Mouse (Mus musculus) gastrocnemius, adult 8-10 months (tissue): ENCODE measurements around the gene Shoc2. TPM values are rescaled to one million over a fixed set of nuclear protein-coding genes. Genes with fewer than 3 reads are reported as not detected.

Experiments used
- DNase-seq, 2 experiments: peaks; one replicate each; pipeline ENCODE4 v3.0.0; 2022; ENCODE audit warnings: low spot score in 2 of 2
- total RNA-seq, 4 experiments: library from RNA; stranded (reverse); gene quantifications; 2 replicates each; pipeline ENCODE4 v1.2.4; 2022

Shoc2 gene
- total RNA-seq, 4 experiments from 2014 or later = 21.7 to 31.6 (median 23.4) TPM

DNA sequence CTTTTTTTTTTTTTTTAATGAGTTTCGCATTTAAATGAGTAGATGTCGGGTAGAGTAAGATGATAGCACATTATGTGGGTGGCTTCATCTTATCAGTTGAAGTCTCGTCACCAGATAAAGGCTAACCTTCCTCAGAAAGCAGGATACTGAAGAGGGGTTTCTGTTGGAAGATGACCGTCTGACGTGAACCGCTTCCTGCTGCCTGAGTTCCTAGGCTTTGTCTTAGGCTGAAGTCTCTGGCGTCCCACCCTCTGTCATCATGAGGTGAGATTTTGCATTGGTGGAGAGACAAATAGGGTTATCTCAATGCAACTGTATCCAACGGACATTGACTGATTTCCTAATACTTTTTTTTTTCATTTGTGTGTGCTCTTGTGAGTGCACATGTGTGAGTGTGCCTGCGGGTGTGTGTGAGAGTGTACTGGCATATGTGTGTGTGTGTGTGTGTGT lies 137.6 kb downstream of the Shoc2 start:
- DNase-seq = no peak

Other genes with a start within 250 kb of the Shoc2 start
- 10 to 100 TPM; 12.9 to 22.3 (median 16.3) TPM for gene Pdcd4, start 52.1 kb upstream of the Shoc2 start, total RNA-seq
- gene Bbip1, start 321 bp downstream of the Shoc2 start, total RNA-seq = 10 to 100 TPM; 36.2 to 43.1 (median 38.0) TPM
- under 1 TPM; 0.10 to 0.38 (median 0.24) TPM for gene Adra2a, start 99.8 kb downstream of the Shoc2 start, total RNA-seq